Mouse (Mus musculus) stomach, embryonic 16.5 days (tissue): Measurements from ENCODE around the gene Cda. TPM values are rescaled to one million over a fixed set of nuclear protein-coding genes. Genes with fewer than 3 reads are reported as not detected.
A peak's percentile ranks its signal among the peaks of the same experiment; 100 is the strongest.

Source experiments
- ATAC-seq: fragments of 200-750 bp; cut with Nextera tagmentation; 2 replicates; pipeline ENCODE4 v1.8.0; 2017; ENCODE audit warnings: moderate number of reproducible peaks, moderate TSS enrichment; ENCODE audit not compliant: insufficient read depth, low FRiP score
- H3K27ac ChIP-seq: fragments of 300-500 bp; sonication (generic); 2 replicates; pipeline ENCODE4 v1.5.1; 2014; ENCODE audit warnings: low read length
- H3K27me3 ChIP-seq: fragments of 300-500 bp; sonication (generic); 2 replicates; pipeline ENCODE4 v1.6.1; 2014; ENCODE audit warnings: low read length, control low read depth, mixed read lengths; ENCODE audit not compliant: control insufficient read depth, insufficient read depth
- H3K36me3 ChIP-seq: fragments of 300-500 bp; sonication (generic); 2 replicates; pipeline ENCODE4 v1.6.1; 2014; ENCODE audit warnings: low read length; ENCODE audit not compliant: control insufficient read depth, insufficient read depth
- H3K4me1 ChIP-seq: fragments of 300-500 bp; sonication (generic); 2 replicates; pipeline ENCODE4 v1.6.1; 2014; ENCODE audit warnings: low read length, control low read depth, mixed read lengths; ENCODE audit not compliant: control insufficient read depth, insufficient read depth
- H3K4me2 ChIP-seq: fragments of 300-500 bp; sonication (generic); 2 replicates; pipeline ENCODE4 v1.6.1; 2014; ENCODE audit warnings: low read depth, low read length, mixed read lengths
- H3K4me3 ChIP-seq: fragments of 300-500 bp; sonication (generic); replicated peaks from 2 replicates; pipeline ENCODE4 v1.5.1; 2014; ENCODE audit warnings: mild to moderate bottlenecking, low read length
- H3K9ac ChIP-seq: fragments of 300-500 bp; sonication (generic); 2 replicates; pipeline ENCODE4 v1.6.1; 2014; ENCODE audit warnings: low read length
- H3K9me3 ChIP-seq: fragments of 300-500 bp; sonication (generic); replicated peaks from 2 replicates; pipeline ENCODE4 v1.6.1; 2016; ENCODE audit warnings: low read length, control low read depth; ENCODE audit not compliant: control insufficient read depth
- WGBS: fragments of 180-500 bp; shearing (Covaris S2); extraction: QIAGEN DNeasy Blood & Tissue Kit; methylation state at CpG from one replicate; pipeline ENCODE4 v1.1.7; 2014; 5-methylcytosine and 5-hydroxymethylcytosine counted together
- polyA plus RNA-seq: library from polyadenylated mRNA; unstranded; fragments of >200 nt; fragmentation: Nextera tagmentation; extraction: Ambion mirVana; gene quantifications from 2 replicates; pipeline ENCODE4 v1.2.1, GENCODE M21; 2015

The Cda gene
- polyA plus RNA-seq: 12.6 and 14.9 TPM in 2 replicates

- Histone ChIP-seq H3K9ac (peak within 1 kb of the TSS; percentile 68), H3K4me1 (peaks cover 11% of the 10 kb centered on the region), H3K4me2 (peak within 1 kb of the TSS; percentile 59), H3K9me3 (no peaks in the 10 kb centered on the region), H3K36me3 (no peaks in the 10 kb centered on the region), H3K27me3 (no peaks in the 10 kb centered on the region), H3K27ac (peak within 1 kb of the TSS; percentile 11; the same call in 1 of the 2 replicates), H3K4me3 (peak within 1 kb of the TSS; percentile 47)
- 7% methylated on average over 34 of the region's 34 CpGs for WGBS
- peak; percentile 89 for ATAC-seq
Observed at GRCm38 (mm10) chr4:138367641-138368497, at the start of gene Cda. Cda (minus strand) TSS chr4:138367992.

GRCm38 (mm10) chr4:138416414-138416813, 48.6 kb upstream of the Cda start:
- no peaks in the 10 kb centered on the region for H3K36me3 ChIP-seq
- no peaks in the 10 kb centered on the region for H3K9me3 ChIP-seq
- H3K27ac ChIP-seq: no peak overlapping the region
- WGBS: 68% methylated on average over 5 of the region's 5 CpGs
- no peak overlapping the region for H3K4me3 ChIP-seq
- no peak overlapping the region for H3K4me2 ChIP-seq
- H3K27me3 ChIP-seq: no peaks in the 10 kb centered on the region
- no peak for ATAC-seq
- no peak overlapping the region for H3K9ac ChIP-seq
- H3K4me1 ChIP-seq: no peaks in the 10 kb centered on the region

GRCm38 (mm10) chr4:138415991-138416390, 48.2 kb upstream of the Cda start:
- no peak overlapping the region for H3K4me2 ChIP-seq
- H3K36me3 ChIP-seq: no peaks in the 10 kb centered on the region
- H3K4me3 ChIP-seq: no peak overlapping the region
- WGBS: 65% methylated on average over 3 of the region's 3 CpGs
- no peak overlapping the region for H3K27ac ChIP-seq
- no peaks in the 10 kb centered on the region for H3K9me3 ChIP-seq
- no peak for ATAC-seq
- H3K27me3 ChIP-seq: no peaks in the 10 kb centered on the region
- H3K9ac ChIP-seq: no peak overlapping the region
- H3K4me1 ChIP-seq: no peaks in the 10 kb centered on the region

GRCm38 (mm10) chr4:138414725-138415124, 46.9 kb upstream of the Cda start:
- Histone ChIP-seq H3K36me3 (no peaks in the 10 kb centered on the region), H3K4me2 (no peak overlapping the region), H3K27ac (no peak overlapping the region), H3K9ac (no peak overlapping the region), H3K27me3 (no peaks in the 10 kb centered on the region), H3K9me3 (no peaks in the 10 kb centered on the region), H3K4me3 (no peak overlapping the region), H3K4me1 (no peaks in the 10 kb centered on the region)
- 26% methylated on average over 6 of the region's 6 CpGs for WGBS
- ATAC-seq: no peak; the same call in 1 of the 2 replicates

GRCm38 (mm10) chr4:138411504-138412121, 43.8 kb upstream of the Cda start:
- H3K9me3 ChIP-seq: no peaks in the 10 kb centered on the region
- H3K27ac ChIP-seq: no peak overlapping the region
- no peak overlapping the region for H3K9ac ChIP-seq
- no peak for ATAC-seq
- no peak overlapping the region for H3K4me3 ChIP-seq
- 39% methylated on average over 7 of the region's 7 CpGs for WGBS
- H3K36me3 ChIP-seq: no peaks in the 10 kb centered on the region
- no peaks in the 10 kb centered on the region for H3K27me3 ChIP-seq
- H3K4me1 ChIP-seq: no peaks in the 10 kb centered on the region
- H3K4me2 ChIP-seq: no peak overlapping the region

GRCm38 (mm10) chr4:138411011-138411410, 43.2 kb upstream of the Cda start:
- ATAC-seq: no peak
- H3K4me3 ChIP-seq: no peak overlapping the region
- no peaks in the 10 kb centered on the region for H3K27me3 ChIP-seq
- no peak overlapping the region for H3K9ac ChIP-seq
- H3K4me1 ChIP-seq: no peaks in the 10 kb centered on the region
- H3K4me2 ChIP-seq: no peak overlapping the region
- H3K27ac ChIP-seq: no peak overlapping the region
- WGBS: 2% methylated on average over 5 of the region's 5 CpGs
- H3K36me3 ChIP-seq: no peaks in the 10 kb centered on the region
- no peaks in the 10 kb centered on the region for H3K9me3 ChIP-seq

GRCm38 (mm10) chr4:138407479-138408194, 39.8 kb upstream of the Cda start:
- H3K27ac ChIP-seq: peak overlapping the region; percentile 64; the same call in 1 of the 2 replicates
- H3K36me3 ChIP-seq: no peaks in the 10 kb centered on the region
- no peaks in the 10 kb centered on the region for H3K4me1 ChIP-seq
- no peaks in the 10 kb centered on the region for H3K9me3 ChIP-seq
- H3K27me3 ChIP-seq: no peaks in the 10 kb centered on the region
- 55% methylated on average over 12 of the region's 13 CpGs for WGBS
- ATAC-seq: peak; percentile 66; the same call in 1 of the 2 replicates
- no peak overlapping the region for H3K9ac ChIP-seq
- H3K4me2 ChIP-seq: no peak overlapping the region
- H3K4me3 ChIP-seq: no peak overlapping the region

GRCm38 (mm10) chr4:138404806-138405205, 37.0 kb upstream of the Cda start:
- H3K9me3 ChIP-seq: no peaks in the 10 kb centered on the region
- ATAC-seq: no peak
- no peaks in the 10 kb centered on the region for H3K36me3 ChIP-seq
- H3K27ac ChIP-seq: no peak overlapping the region
- no peaks in the 10 kb centered on the region for H3K4me1 ChIP-seq
- no peaks in the 10 kb centered on the region for H3K27me3 ChIP-seq
- 4% methylated on average over 2 of the region's 2 CpGs for WGBS
- no peak overlapping the region for H3K9ac ChIP-seq
- no peak overlapping the region for H3K4me3 ChIP-seq
- H3K4me2 ChIP-seq: no peak overlapping the region

- 11% methylated on average over 8 of the region's 8 CpGs for WGBS
- Histone ChIP-seq H3K4me3 (peak overlapping the region; percentile 38), H3K9me3 (no peaks in the 10 kb centered on the region), H3K4me2 (peak overlapping the region; percentile 58), H3K4me1 (peaks cover 18% of the 10 kb centered on the region; the same call in 1 of the 2 replicates), H3K27me3 (peaks cover 69% of the 10 kb centered on the region), H3K27ac (no peak overlapping the region), H3K36me3 (no peaks in the 10 kb centered on the region), H3K9ac (no peak overlapping the region)
- ATAC-seq: no peak
Observed at GRCm38 (mm10) chr4:138396711-138397110, 28.9 kb upstream of the Cda start.
